Mouse (Mus musculus) mouse embryonic stem cell (cell line): ENCODE measurements around the gene Olfr1311.
"Not testable (repeated sequence)": the region's sequence is repeated elsewhere in the genome, so short reads cannot be mapped to it uniquely, and the experiment has no call there.

ENCODE experiments used
- in situ Hi-C, 2 experiments: fragments of 300-500 bp; cut with MboI; formaldehyde crosslinking; loops; 1 replicate in 1 of 2; 3 replicates in 1 of 2; pipeline ENCODE4 v1.14.3; 2019 to 2020; ENCODE audit warnings: low sequenced_read_pairs in 2 of 2, low pct_unique_long_range_greater_than_20kb in 1 of 2, mixed read lengths in 1 of 2; ENCODE audit not compliant: unreplicated experiment in 1 of 2

Gene Olfr1311

GRCm38 (mm10) chr2:112024312-112024711 lies at the start of gene Olfr1311:
Olfr1311 (minus strand) TSS chr2:112024412.
- in situ Hi-C loops: no loop called here

- in situ Hi-C loops: no loop called here
Observed at GRCm38 (mm10) chr2:112050138-112050537, 25.9 kb upstream of the Olfr1311 start, which contains the start of gene Olfr1312. Olfr1312 (minus strand) TSS chr2:112050238.

GRCm38 (mm10) chr2:112026971-112027370 lies 2.8 kb upstream of the Olfr1311 start:
- in situ Hi-C loops: not testable (repeated sequence)

- in situ Hi-C loops: no loop called here
Observed at GRCm38 (mm10) chr2:112014900-112015299, 9.3 kb downstream of the Olfr1311 start.

- in situ Hi-C loops: no loop called here
Observed at GRCm38 (mm10) chr2:112012608-112013007, 11.6 kb downstream of the Olfr1311 start, which contains the start of gene Olfr1310. Olfr1310 (minus strand) TSS chr2:112012708.

- in situ Hi-C loops: no loop called here
Observed at GRCm38 (mm10) chr2:111990181-111990580, 34.0 kb downstream of the Olfr1311 start, which contains the start of gene Olfr1309. Olfr1309 (minus strand) TSS chr2:111990281.
